Mouse (Mus musculus) liver, embryonic 14.5 days (tissue): ENCODE measurements around the gene Hemk1. TPM values are rescaled to one million over a fixed set of nuclear protein-coding genes. Genes with fewer than 3 reads are reported as not detected.

Experiments used
- ATAC-seq: fragments of 200-750 bp; cut with Nextera tagmentation; 2 replicates; pipeline ENCODE4 v1.8.0; 2017; ENCODE audit warnings: moderate number of reproducible peaks, mild to moderate bottlenecking, moderate library complexity; ENCODE audit not compliant: insufficient read depth
- DNase-seq, 3 experiments: peaks; one replicate each; pipeline ENCODE4 v3.0.0-alpha.2; 2012 to 2013; ENCODE audit warnings: low read depth in 3 of 3, low spot score in 3 of 3
- H3K27ac ChIP-seq: fragments of 300-500 bp; sonication (generic); 2 replicates; pipeline ENCODE4 v1.5.1; 2014; ENCODE audit warnings: moderate library complexity, mild to moderate bottlenecking, control low read depth, inconsistent platforms
- H3K27me3 ChIP-seq: fragments of 300-500 bp; sonication (generic); 2 replicates; pipeline ENCODE4 v1.6.1; 2014; ENCODE audit warnings: mild to moderate bottlenecking, low read length, moderate library complexity; ENCODE audit not compliant: control insufficient read depth, insufficient read depth
- H3K36me3 ChIP-seq: fragments of 300-500 bp; sonication (generic); replicated peaks from 2 replicates; pipeline ENCODE4 v1.6.1; 2014; ENCODE audit warnings: low read depth; ENCODE audit not compliant: control insufficient read depth, insufficient read depth
- H3K4me1 ChIP-seq, 2 experiments: fragments of 200-500 bp in 1 of 2; fragments of 300-500 bp in 1 of 2; sonication (generic) in 1 of 2; replicated peaks; 2 replicates each; pipeline ENCODE4 v1.6.1; 2012 to 2014; ENCODE audit warnings: antibody characterized with exemption in 1 of 2, inconsistent platforms in 1 of 2, low read length in 1 of 2; ENCODE audit not compliant: control insufficient read depth in 2 of 2, insufficient read depth in 2 of 2
- H3K4me2 ChIP-seq: fragments of 300-500 bp; sonication (generic); 2 replicates; pipeline ENCODE4 v1.6.1; 2014; ENCODE audit warnings: low read depth, mild to moderate bottlenecking, control low read depth, moderate library complexity
- H3K4me3 ChIP-seq, 2 experiments: fragments of 200-500 bp in 1 of 2; fragments of 300-500 bp in 1 of 2; sonication (generic) in 1 of 2; 2 replicates each; pipeline ENCODE4 v1.5.1; 2012 to 2014; ENCODE audit warnings: low read depth in 2 of 2, low read length in 2 of 2, mild to moderate bottlenecking in 2 of 2, control low read depth in 1 of 2, inconsistent platforms in 1 of 2, moderate library complexity in 1 of 2; ENCODE audit not compliant: insufficient read depth in 1 of 2
- H3K9ac ChIP-seq: fragments of 300-500 bp; sonication (generic); replicated peaks from 2 replicates; pipeline ENCODE4 v1.6.1; 2014; ENCODE audit warnings: mild to moderate bottlenecking, control low read depth, moderate library complexity
- H3K9me3 ChIP-seq: fragments of 300-500 bp; sonication (generic); 2 replicates; pipeline ENCODE4 v1.6.1; 2016; ENCODE audit warnings: low read length, mixed read lengths; ENCODE audit not compliant: control insufficient read depth
- CTCF ChIP-seq: IDR thresholded peaks from 2 replicates; pipeline ENCODE4 v1.5.1; 2016; ENCODE audit warnings: antibody characterized with exemption, low read depth, control low read depth
- EP300 ChIP-seq: IDR thresholded peaks from 2 replicates; pipeline ENCODE4 v1.6.1; 2016; ENCODE audit warnings: antibody characterized with exemption, low read depth
- WGBS: fragments of 180-500 bp; shearing (Covaris S2); extraction: QIAGEN DNeasy Blood & Tissue Kit; methylation state at CpG from one replicate; pipeline ENCODE4 v1.1.7; 2014; ENCODE audit not compliant: insufficient replicate concordance; 5-methylcytosine and 5-hydroxymethylcytosine counted together
- polyA plus RNA-seq, 2 experiments: library from polyadenylated mRNA; depleted of rRNA in 1 of 2; stranded (reverse) in 1 of 2; unstranded in 1 of 2; fragments of >200 nt; fragmentation: Nextera tagmentation in 1 of 2; extraction: Ambion mirVana in 1 of 2; gene quantifications; 2 replicates each; pipeline versions ENCODE4 v1.2.1 to v1.2.3; 2012 to 2014

Hemk1 gene
- polyA plus RNA-seq, 2 experiments, result 2.2 to 3.3 TPM

DNA sequence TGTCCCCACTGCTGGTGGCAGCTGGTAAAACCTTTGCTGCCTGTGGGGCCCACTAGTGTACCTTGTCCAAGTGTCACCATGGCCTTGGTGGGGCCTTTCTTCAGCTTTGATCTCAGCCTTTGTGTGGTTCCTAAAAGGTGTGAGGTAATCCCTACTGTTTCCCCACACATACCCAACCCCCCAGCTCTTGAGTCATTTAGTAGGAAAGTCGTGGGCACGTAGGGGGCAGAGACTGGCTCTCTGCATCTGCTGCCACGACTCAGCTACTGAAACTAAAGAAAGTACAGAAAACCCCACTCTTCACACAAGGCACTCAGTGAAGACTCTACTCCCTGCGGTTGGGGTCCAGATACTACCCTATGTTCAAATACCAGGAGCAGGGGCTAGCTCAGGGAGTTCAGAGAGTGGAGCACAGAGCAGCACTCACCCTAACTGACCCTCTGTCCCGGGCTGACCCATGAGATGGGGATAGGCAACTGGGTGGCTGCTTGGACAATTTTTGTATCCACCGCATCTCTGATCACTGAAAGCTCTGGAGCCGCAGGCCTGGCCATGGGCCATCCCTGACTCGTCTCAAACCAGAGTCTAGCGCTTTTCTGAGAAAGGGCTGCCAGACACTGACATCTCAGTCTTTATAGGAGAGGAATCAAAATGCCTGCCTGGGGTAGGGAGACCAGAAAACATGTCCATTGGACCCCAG is 34.9 kb downstream of the Hemk1 start:
- H3K9me3 ChIP-seq, result no peaks in the 10 kb centered on the region
- no peak overlapping the region for H3K4me3 ChIP-seq
- DNase-seq, result no peak
- TF ChIP-seq CTCF, result no peak
- no peaks in the 10 kb centered on the region for H3K27me3 ChIP-seq
- no peak overlapping the region for H3K4me2 ChIP-seq
- no peak overlapping the region for H3K9ac ChIP-seq
- H3K4me1 ChIP-seq, result peaks cover 47 to 79% of the 10 kb centered on the region in 2 experiments
- peaks cover 15% of the 10 kb centered on the region for H3K36me3 ChIP-seq
- peak overlapping the region; percentile 18; the same call in 1 of the 2 replicates for H3K27ac ChIP-seq
- no peak for ATAC-seq
- 74% methylated on average over 9 of the region's 9 CpGs for WGBS

DNA sequence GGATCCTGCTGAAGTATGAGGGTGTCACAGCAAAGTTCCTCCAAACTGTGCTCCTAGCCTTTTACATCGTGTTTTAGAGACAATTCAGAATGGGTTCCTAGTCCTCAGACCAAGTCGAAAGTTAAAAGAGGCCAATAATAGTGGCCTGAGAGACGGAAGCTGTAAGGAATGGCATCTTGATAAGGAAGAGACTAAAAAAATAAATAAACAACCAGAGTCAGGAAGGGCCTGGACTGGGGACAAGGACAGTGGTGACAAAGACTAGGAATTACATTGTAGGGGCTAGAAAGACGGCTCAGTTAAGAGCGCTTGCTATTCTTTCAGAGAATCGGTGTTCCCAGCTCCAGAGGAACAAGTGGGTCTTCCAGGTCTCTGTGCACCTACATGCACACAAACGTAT is 35.6 kb downstream of the Hemk1 start:
- DNase-seq, result no peak
- H3K36me3 ChIP-seq, result peaks cover 15% of the 10 kb centered on the region
- H3K4me3 ChIP-seq, result no peak overlapping the region
- no peak for TF ChIP-seq EP300
- TF ChIP-seq CTCF, result no peak
- H3K9ac ChIP-seq, result no peak overlapping the region
- no peaks in the 10 kb centered on the region for H3K27me3 ChIP-seq
- peaks cover 48 to 79% of the 10 kb centered on the region in 2 experiments for H3K4me1 ChIP-seq
- H3K4me2 ChIP-seq, result no peak overlapping the region
- H3K27ac ChIP-seq, result no peak overlapping the region; the same call in 1 of the 2 replicates
- no peaks in the 10 kb centered on the region for H3K9me3 ChIP-seq
- 67% methylated on average over 7 of the region's 7 CpGs for WGBS
- no peak for ATAC-seq

DNA sequence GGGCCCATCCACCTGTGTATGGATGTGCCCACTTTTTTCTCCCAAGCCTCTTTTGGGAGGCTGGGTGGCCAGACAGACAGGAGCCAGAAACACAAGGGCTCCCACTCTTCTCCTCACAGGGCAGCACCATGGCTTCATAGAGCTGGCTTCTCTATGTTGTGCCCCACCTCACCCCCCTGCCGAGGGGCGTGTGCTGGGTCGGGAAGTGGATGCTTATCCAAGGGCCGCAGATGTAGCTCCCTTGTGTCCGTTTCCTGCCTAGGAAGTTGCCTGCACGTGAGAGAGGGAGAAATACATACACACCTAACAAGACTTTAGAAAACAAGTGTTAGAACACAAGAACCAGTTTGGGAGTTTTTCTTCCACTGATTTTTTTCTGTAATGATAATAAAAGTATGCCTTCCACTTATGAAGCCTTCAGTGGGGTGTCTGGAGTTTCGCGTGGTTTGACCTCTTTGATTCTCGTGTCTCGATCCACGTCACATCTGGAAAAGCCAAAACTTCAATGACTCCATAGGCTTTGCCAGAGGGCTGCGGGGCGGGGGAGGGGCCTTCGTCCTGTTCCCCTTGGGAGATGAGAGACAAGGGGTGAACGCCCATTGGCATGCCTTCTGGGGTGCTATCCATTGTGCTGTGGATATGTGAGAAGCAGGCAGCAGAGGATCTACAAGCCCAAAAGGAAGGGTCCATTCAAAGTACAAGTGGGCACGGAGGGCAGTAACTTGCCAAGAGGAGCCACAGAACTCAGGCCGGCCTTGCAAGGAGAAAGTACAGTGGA is 36.4 kb downstream of the Hemk1 start:
- Histone ChIP-seq H3K9ac (0 out of 2 replicates have a peak overlapping the region, but pooled peaks have one; percentile 3), H3K4me2 (peak overlapping the region; percentile 13; the same call in 1 of the 2 replicates), H3K9me3 (no peaks in the 10 kb centered on the region), H3K4me1 (peaks cover 42 to 73% of the 10 kb centered on the region in 2 experiments), H3K4me3 (no peak overlapping the region), H3K27me3 (no peaks in the 10 kb centered on the region), H3K36me3 (peaks cover 15% of the 10 kb centered on the region), H3K27ac (no peak overlapping the region)
- ATAC-seq (no peak), DNase-seq (no peak)
- no peak for TF ChIP-seq EP300
- no peak for TF ChIP-seq CTCF
- 56% methylated on average over 17 of the region's 17 CpGs for WGBS

DNA sequence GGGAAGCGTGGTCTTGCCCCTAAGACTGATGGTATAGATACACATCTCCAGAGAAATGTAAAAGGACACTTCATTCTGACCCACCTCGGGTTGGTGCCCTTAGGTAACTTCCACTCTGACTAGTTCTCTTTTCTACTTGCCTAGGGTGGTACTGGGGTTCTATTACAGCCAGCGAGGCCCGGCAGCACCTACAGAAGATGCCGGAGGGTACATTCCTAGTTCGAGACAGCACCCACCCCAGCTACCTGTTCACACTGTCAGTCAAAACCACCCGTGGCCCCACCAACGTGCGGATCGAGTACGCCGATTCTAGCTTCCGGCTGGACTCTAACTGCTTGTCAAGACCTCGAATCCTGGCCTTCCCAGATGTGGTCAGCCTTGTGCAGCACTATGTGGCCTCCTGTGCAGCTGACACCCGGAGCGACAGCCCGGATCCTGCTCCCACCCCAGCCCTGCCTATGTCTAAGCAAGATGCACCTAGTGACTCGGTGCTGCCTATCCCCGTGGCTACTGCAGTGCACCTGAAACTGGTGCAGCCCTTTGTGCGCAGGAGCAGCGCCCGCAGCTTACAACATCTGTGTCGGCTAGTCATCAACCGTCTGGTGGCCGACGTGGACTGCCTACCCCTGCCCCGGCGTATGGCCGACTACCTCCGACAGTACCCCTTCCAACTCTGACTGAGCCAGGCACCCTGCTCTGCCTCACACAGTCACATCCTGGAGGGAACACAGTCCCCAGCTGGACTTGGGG is 37.8 kb downstream of the Hemk1 start:
- Histone ChIP-seq H3K9ac (no peak overlapping the region), H3K4me1 (peaks cover 48 to 70% of the 10 kb centered on the region in 2 experiments), H3K27ac (no peak overlapping the region), H3K27me3 (no peaks in the 10 kb centered on the region), H3K4me3 (no peak overlapping the region), H3K9me3 (no peaks in the 10 kb centered on the region), H3K4me2 (no peak overlapping the region), H3K36me3 (peaks cover 15% of the 10 kb centered on the region)
- 84% methylated on average over 30 of the region's 30 CpGs for WGBS
- TF ChIP-seq EP300 (no peak), CTCF (no peak)
- DNase-seq, result no peak
- no peak for ATAC-seq

DNA sequence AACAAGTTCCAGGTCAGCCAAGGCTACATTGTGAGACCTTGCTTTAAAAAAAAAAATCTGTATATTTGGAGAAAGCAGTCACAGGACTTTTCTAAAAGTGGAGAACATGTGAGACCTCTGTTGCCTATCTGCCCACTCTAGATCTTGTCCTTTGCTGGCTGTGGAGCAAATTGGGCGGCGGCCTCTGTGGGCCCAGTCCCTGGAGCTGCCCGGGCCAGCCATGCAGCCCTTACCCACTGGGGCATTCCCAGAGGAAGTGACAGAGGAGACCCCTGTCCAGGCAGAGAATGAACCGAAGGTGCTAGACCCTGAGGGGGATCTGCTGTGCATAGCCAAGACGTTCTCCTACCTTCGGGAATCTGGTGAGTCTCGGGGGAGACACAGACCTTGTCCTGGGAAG is 38.4 kb downstream of the Hemk1 start:
- H3K27ac ChIP-seq, result no peak overlapping the region
- WGBS, result 82% methylated on average over 7 of the region's 7 CpGs
- H3K36me3 ChIP-seq, result peaks cover 15% of the 10 kb centered on the region
- ATAC-seq, result no peak
- H3K4me3 ChIP-seq, result no peak overlapping the region
- H3K4me1 ChIP-seq, result peaks cover 45 to 67% of the 10 kb centered on the region in 2 experiments
- no peaks in the 10 kb centered on the region for H3K9me3 ChIP-seq
- DNase-seq, result no peak
- no peak overlapping the region for H3K9ac ChIP-seq
- no peaks in the 10 kb centered on the region for H3K27me3 ChIP-seq
- TF ChIP-seq EP300 (no peak), CTCF (no peak)
- peak overlapping the region; percentile 84; the same call in 1 of the 2 replicates for H3K4me2 ChIP-seq
